Mouse (Mus musculus) forebrain, embryonic 15.5 days (tissue): ENCODE results near the gene Apoc3. TPM values are rescaled to one million over a fixed set of nuclear protein-coding genes. Genes with fewer than 3 reads are reported as not detected.

Source experiments
- ATAC-seq: fragments of 200-750 bp; cut with Nextera tagmentation; replicated peaks from 2 replicates; pipeline ENCODE4 v1.8.0; 2017; ENCODE audit warnings: mild to moderate bottlenecking, moderate TSS enrichment, moderate library complexity
- H3K27ac ChIP-seq: fragments of 300-500 bp; sonication (generic); replicated peaks from 2 replicates; pipeline ENCODE4 v1.5.1; 2015; ENCODE audit warnings: mild to moderate bottlenecking, inconsistent platforms
- H3K27me3 ChIP-seq: fragments of 300-500 bp; sonication (generic); 2 replicates; pipeline ENCODE4 v1.6.1; 2015; ENCODE audit warnings: inconsistent platforms
- H3K36me3 ChIP-seq: fragments of 300-500 bp; sonication (generic); 2 replicates; pipeline ENCODE4 v1.6.1; 2015; ENCODE audit warnings: mild to moderate bottlenecking, inconsistent platforms
- H3K4me1 ChIP-seq: fragments of 300-500 bp; sonication (generic); 2 replicates; pipeline ENCODE4 v1.6.1; 2015; ENCODE audit warnings: inconsistent platforms
- H3K4me2 ChIP-seq: fragments of 300-500 bp; sonication (generic); replicated peaks from 2 replicates; pipeline ENCODE4 v1.6.1; 2015; ENCODE audit warnings: mild to moderate bottlenecking, inconsistent platforms
- H3K4me3 ChIP-seq: fragments of 300-500 bp; sonication (generic); 2 replicates; pipeline ENCODE4 v1.5.1; 2015; ENCODE audit warnings: mild to moderate bottlenecking, inconsistent platforms
- H3K9ac ChIP-seq: fragments of 300-500 bp; sonication (generic); replicated peaks from 2 replicates; pipeline ENCODE4 v1.6.1; 2015; ENCODE audit warnings: mild to moderate bottlenecking, inconsistent platforms
- H3K9me3 ChIP-seq: fragments of 300-500 bp; sonication (generic); 2 replicates; pipeline ENCODE4 v1.6.1; 2016; ENCODE audit warnings: inconsistent platforms
- WGBS: fragments of 180-500 bp; shearing (Covaris S2); methylation state at CpG from one replicate; pipeline ENCODE4 v1.1.7; 2015; ENCODE audit warnings: mixed read lengths; 5-methylcytosine and 5-hydroxymethylcytosine counted together
- polyA plus RNA-seq: library from polyadenylated mRNA; unstranded; fragments of >200 nt; fragmentation: Nextera tagmentation; extraction: Ambion mirVana; gene quantifications from 2 replicates; pipeline ENCODE4 v1.2.1, GENCODE M21; 2015

Gene Apoc3
- polyA plus RNA-seq, 1 experiment from 2014 or later, result not detected

DNA sequence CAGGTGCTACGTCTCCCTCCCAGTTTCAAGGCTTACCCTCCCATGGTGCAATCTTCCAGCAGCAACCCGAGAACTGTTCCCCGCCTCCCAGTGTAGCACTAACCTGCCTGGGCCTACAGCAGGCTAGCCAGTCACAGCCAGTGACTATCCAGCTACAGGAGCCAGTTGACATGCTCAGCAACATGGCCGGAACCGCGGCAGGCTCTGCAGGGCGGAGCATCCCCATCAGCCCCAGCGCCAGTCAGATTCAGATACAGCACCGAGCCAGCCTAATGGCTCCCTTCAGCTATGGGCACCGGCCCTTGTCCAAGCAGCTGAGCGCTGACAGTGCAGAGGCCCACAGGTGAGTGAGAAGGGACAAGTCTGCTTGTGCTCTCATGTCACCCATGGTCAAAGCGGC is 25.0 kb downstream of the Apoc3 start:
- Histone ChIP-seq H3K4me1 (no peaks in the 10 kb centered on the region), H3K9ac (no peak overlapping the region), H3K4me3 (no peak overlapping the region), H3K27ac (no peak overlapping the region), H3K9me3 (no peaks in the 10 kb centered on the region), H3K36me3 (peaks cover 17% of the 10 kb centered on the region; the same call in 1 of the 2 replicates), H3K27me3 (no peaks in the 10 kb centered on the region), H3K4me2 (no peak overlapping the region)
- ATAC-seq, result no peak
- WGBS, result 91% methylated on average over 12 of the region's 12 CpGs

DNA sequence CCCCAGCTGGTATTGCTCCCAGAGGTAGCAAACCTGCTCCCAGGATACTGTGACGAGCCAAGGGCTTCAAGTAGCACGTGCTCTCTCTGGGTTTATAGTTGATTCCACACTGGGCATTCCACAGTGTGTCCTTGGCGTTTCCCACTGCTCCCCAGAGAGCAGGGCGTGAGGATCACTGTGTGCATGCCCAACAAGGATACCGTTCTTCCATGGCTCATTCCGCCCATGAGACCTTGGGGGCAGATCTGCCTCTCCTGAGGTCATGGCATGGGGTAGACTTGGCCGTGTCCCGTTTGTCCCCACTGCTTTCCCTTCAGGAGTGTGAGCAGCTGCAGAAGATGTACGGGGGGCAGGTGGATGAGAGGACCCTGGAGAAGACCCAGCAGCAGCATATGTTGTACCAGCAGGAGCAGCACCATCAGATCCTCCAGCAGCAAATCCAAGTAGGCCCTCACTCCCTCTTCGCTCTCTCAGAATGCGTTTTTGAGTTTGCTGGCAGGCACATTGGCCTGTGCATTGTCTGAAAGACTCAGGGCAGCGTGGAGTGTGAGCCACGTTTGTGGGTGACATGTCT is 26.9 kb downstream of the Apoc3 start:
- H3K9ac ChIP-seq, result no peak overlapping the region
- H3K27me3 ChIP-seq, result no peaks in the 10 kb centered on the region
- 91% methylated on average over 13 of the region's 13 CpGs for WGBS
- H3K36me3 ChIP-seq, result peaks cover 19% of the 10 kb centered on the region; the same call in 1 of the 2 replicates
- no peak overlapping the region for H3K4me2 ChIP-seq
- H3K4me1 ChIP-seq, result no peaks in the 10 kb centered on the region
- H3K9me3 ChIP-seq, result no peaks in the 10 kb centered on the region
- no peak for ATAC-seq
- no peak overlapping the region for H3K4me3 ChIP-seq
- no peak overlapping the region for H3K27ac ChIP-seq

DNA sequence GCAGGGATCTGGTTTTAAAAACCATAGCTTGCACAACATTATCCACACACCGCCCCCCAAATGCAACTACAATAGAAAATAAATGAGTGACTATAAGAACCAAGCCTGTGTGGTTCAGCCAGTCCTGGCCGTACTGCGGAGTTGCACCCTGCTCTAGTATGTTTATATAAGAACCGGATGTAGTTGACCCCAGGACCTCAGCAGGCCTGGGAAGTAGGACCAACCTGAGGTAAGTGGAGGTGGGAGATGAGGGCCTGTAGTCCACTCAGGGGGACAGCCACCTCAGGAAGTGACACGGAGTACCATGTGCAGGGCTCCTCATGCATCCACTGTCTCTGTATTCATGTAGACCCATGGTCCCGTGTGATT is 28.0 kb downstream of the Apoc3 start:
- H3K27me3 ChIP-seq, result no peaks in the 10 kb centered on the region
- no peak overlapping the region for H3K27ac ChIP-seq
- no peaks in the 10 kb centered on the region for H3K9me3 ChIP-seq
- H3K4me1 ChIP-seq, result no peaks in the 10 kb centered on the region
- no peak for ATAC-seq
- WGBS, result 97% methylated on average over 6 of the region's 6 CpGs
- no peak overlapping the region for H3K9ac ChIP-seq
- H3K36me3 ChIP-seq, result peaks cover 17% of the 10 kb centered on the region; the same call in 1 of the 2 replicates
- H3K4me2 ChIP-seq, result no peak overlapping the region
- no peak overlapping the region for H3K4me3 ChIP-seq

DNA sequence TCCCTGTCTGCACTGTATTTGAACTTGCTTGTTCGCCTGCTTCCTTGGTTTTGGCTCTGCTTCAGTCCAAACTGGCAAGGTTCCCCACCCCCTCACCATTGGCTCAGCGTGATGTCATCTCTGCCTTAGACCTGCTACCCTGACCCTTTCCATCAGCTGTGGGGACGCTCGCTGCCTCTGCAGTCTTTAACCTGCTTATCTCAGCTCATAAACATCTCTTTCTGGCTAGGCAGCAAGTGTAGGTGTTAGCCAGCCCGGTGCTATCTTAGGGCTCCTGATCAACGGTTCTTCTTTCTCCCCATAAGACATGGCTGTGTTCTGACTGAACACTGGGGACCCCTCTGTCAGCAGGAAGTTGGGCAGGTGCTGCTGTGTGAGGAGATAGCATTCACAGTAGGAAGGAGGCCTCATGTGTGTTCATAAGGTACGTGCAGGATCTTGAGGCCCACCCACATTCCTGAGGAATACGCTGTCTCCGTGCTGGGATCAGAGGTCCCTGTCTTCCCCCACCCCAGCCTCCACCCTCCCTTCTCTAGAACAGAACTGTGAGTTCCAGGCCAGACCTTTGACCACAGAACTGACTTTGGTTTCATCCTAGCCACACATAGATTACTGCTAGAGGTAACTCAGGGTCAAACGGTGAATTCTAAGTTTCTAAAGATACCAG is 28.5 kb downstream of the Apoc3 start:
- no peaks in the 10 kb centered on the region for H3K4me1 ChIP-seq
- no peaks in the 10 kb centered on the region for H3K9me3 ChIP-seq
- no peak overlapping the region for H3K9ac ChIP-seq
- no peak for ATAC-seq
- WGBS, result 90% methylated on average over 10 of the region's 10 CpGs
- no peak overlapping the region for H3K4me2 ChIP-seq
- H3K27ac ChIP-seq, result no peak overlapping the region
- peaks cover 16% of the 10 kb centered on the region for H3K36me3 ChIP-seq
- no peaks in the 10 kb centered on the region for H3K27me3 ChIP-seq
- no peak overlapping the region for H3K4me3 ChIP-seq

DNA sequence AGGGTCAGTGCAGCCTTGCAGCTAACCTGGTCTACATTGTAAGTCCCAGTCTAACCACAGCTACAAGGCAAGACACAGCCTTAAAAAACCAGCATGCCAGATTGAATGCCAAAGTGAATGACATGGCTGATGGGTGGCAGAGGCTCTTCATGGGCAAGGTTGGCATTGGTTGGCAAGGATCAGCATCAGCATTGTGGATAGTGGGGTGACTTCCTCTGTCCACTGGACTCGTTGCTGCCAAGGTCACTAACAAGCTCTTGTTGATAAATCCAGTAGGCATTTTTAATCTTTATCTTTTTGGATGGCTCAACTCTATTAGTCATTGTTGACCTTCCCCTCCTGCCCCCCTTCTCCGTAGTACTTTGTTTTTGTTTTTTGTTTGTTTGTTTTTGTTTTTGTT is 35.8 kb downstream of the Apoc3 start:
- no peaks in the 10 kb centered on the region for H3K27me3 ChIP-seq
- H3K4me1 ChIP-seq, result no peaks in the 10 kb centered on the region
- H3K9me3 ChIP-seq, result no peaks in the 10 kb centered on the region
- H3K36me3 ChIP-seq, result peaks cover 25% of the 10 kb centered on the region
- H3K4me2 ChIP-seq, result no peak overlapping the region
- H3K9ac ChIP-seq, result no peak overlapping the region
- H3K27ac ChIP-seq, result no peak overlapping the region
- 96% methylated on average over 2 of the region's 2 CpGs for WGBS
- ATAC-seq, result no peak
- H3K4me3 ChIP-seq, result no peak overlapping the region

DNA sequence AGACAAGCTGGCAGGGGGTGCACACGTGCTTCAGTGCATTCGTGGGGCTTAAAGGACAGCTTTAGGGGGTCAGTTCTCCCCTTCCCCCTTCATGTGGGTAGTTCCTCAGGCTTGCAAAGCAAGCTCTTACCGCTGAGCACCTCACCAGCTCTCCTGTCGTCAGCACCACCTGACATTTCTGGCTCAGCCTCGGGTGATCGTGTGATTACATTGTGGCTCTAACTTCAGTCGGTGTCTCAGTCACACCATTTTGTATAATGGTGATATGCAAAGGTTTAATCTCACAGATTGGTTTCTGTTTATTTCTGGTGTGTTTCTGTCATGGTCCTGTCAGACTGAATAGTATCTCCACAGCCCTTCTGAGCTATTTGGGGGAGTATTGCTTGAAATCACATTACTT is 36.5 kb downstream of the Apoc3 start:
- WGBS, result 81% methylated on average over 7 of the region's 7 CpGs
- ATAC-seq, result no peak
- peaks cover 25% of the 10 kb centered on the region for H3K36me3 ChIP-seq
- H3K9me3 ChIP-seq, result no peaks in the 10 kb centered on the region
- H3K9ac ChIP-seq, result no peak overlapping the region
- H3K4me1 ChIP-seq, result no peaks in the 10 kb centered on the region
- no peak overlapping the region for H3K27ac ChIP-seq
- no peaks in the 10 kb centered on the region for H3K27me3 ChIP-seq
- no peak overlapping the region for H3K4me2 ChIP-seq
- H3K4me3 ChIP-seq, result no peak overlapping the region

DNA sequence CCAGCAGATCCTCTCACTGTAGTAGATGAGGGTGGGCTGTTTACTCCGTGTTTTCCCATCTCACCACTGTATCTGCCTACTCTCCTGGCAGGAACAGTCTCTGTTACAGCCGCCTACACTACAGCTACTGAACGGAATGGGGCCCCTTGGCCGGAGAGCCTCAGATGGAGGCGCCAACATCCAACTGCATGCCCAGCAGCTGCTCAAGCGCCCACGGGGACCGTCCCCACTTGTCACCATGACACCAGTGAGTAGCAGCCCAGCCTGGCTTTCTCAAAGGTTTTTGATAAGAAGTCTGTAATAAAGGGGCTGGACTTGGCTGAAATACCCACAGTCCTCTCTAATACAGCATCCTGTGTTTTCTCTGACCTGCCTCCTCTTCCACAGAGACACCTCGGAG is 37.0 kb downstream of the Apoc3 start:
- Histone ChIP-seq H3K9ac (no peak overlapping the region), H3K36me3 (peaks cover 25% of the 10 kb centered on the region)
- 82% methylated on average over 9 of the region's 9 CpGs for WGBS

DNA sequence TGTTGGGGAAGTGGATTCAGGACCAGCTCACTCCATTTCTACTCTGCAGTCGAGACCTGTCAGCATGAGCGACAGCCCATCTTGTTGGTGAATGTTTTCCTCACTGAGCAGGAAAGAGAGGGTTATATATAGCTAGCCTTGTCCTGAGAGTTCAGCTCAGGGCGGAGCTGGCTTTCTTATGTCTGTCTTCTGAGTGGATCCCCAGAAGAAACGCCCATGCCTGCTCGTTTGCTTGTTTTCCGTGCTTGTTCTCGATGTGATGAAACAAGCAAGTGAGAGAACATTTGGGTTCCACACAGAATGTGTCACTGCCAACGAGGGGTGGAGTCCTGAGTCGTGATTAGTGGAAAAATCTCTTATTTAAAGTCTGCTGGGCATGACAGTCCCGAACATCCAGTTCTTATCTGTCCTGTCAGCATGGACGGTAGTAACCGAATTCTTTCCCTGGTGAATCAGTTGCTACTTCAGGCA is 38.7 kb downstream of the Apoc3 start:
- H3K9me3 ChIP-seq, result no peaks in the 10 kb centered on the region
- no peak overlapping the region for H3K4me2 ChIP-seq
- peaks cover 19% of the 10 kb centered on the region for H3K36me3 ChIP-seq
- ATAC-seq, result no peak
- no peak overlapping the region for H3K4me3 ChIP-seq
- no peaks in the 10 kb centered on the region for H3K27me3 ChIP-seq
- no peaks in the 10 kb centered on the region for H3K4me1 ChIP-seq
- 83% methylated on average over 12 of the region's 12 CpGs for WGBS
- no peak overlapping the region for H3K9ac ChIP-seq
- H3K27ac ChIP-seq, result no peak overlapping the region

More for the DNA sequence above, 37.0 kb downstream of the Apoc3 start:
- Histone ChIP-seq H3K27ac (no peak overlapping the region), H3K27me3 (no peaks in the 10 kb centered on the region), H3K9me3 (no peaks in the 10 kb centered on the region), H3K4me2 (no peak overlapping the region), H3K4me3 (no peak overlapping the region), H3K4me1 (no peaks in the 10 kb centered on the region)
- no peak for ATAC-seq

DNA sequence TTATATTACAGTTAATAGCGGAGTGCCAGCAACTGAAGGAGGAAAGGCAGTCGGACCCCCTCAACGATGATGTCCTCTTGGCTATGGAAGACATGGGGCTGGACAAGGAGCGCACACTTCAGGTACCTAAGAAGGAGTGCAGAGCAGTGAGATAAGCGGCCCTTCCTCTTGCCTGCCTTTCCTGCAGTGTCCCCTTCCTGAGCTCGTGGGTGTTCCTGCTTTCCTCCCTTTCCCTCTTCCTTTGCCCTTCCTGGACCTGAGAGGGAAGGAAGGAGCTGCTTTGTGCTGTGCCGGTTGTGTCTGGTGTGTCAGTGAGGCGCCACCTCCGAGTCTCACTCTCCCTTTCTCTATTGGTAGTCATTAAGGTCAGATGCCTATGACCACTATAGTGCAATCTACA is 40.6 kb downstream of the Apoc3 start:
- Histone ChIP-seq H3K4me1 (no peaks in the 10 kb centered on the region), H3K9ac (no peak overlapping the region), H3K36me3 (peaks cover 14% of the 10 kb centered on the region), H3K4me3 (no peak overlapping the region), H3K27me3 (no peaks in the 10 kb centered on the region), H3K9me3 (no peaks in the 10 kb centered on the region), H3K4me2 (no peak overlapping the region), H3K27ac (no peak overlapping the region)
- WGBS, result 89% methylated on average over 9 of the region's 9 CpGs
- ATAC-seq, result no peak

DNA sequence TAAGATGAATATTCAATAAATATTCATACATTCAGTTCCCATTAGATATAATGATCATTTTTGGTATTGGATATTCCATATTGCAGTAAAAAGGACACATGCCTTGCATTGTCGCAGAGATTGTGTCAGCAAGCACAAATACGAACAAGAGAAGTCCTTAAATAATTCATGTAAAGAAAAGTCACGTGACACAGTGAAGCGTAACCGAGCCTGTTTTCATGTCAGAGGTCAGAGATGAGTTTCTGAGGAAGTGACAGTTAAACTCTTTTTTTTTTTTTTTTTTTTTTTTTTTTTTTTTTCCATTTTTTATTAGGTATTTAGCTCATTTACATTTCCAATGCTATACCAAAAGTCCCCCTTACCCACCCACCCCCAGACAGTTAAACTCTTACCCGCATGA is 42.8 kb downstream of the Apoc3 start:
- no peak overlapping the region for H3K4me2 ChIP-seq
- H3K27me3 ChIP-seq, result no peaks in the 10 kb centered on the region
- no peak overlapping the region for H3K27ac ChIP-seq
- peaks cover 9% of the 10 kb centered on the region for H3K4me1 ChIP-seq
- peaks cover 4% of the 10 kb centered on the region; the same call in 1 of the 2 replicates for H3K36me3 ChIP-seq
- no peak overlapping the region for H3K4me3 ChIP-seq
- H3K9ac ChIP-seq, result no peak overlapping the region
- 90% methylated on average over 6 of the region's 6 CpGs for WGBS
- no peaks in the 10 kb centered on the region for H3K9me3 ChIP-seq
- no peak for ATAC-seq

DNA sequence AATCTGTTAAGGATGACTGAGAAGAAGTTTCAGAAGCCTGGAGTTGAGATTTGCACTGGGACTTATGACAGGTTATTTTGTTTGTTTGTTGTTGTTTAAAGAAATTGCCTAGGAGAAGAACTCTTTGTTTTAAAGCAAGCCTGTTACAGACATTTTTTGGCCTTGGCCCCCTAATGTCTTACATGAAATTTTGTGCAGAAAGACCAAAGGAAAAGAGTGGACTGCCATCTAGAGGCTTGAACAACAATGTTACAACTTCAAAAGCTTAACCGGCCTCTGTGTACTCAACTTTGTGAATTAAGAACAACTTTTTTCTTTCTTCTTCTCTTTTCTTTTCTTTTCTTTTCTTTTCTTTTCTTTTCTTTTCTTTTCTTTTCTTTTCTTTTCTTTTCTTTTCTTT is 43.8 kb downstream of the Apoc3 start:
- WGBS, result 31% methylated on average over 1 of the region's 1 CpGs
- H3K4me1 ChIP-seq, result peaks cover 9% of the 10 kb centered on the region
- no peaks in the 10 kb centered on the region for H3K27me3 ChIP-seq
- no peak overlapping the region for H3K4me3 ChIP-seq
- H3K9me3 ChIP-seq, result no peaks in the 10 kb centered on the region
- no peak overlapping the region for H3K27ac ChIP-seq
- H3K36me3 ChIP-seq, result peaks cover 4% of the 10 kb centered on the region; the same call in 1 of the 2 replicates
- H3K9ac ChIP-seq, result no peak overlapping the region
- ATAC-seq, result no peak
- no peak overlapping the region for H3K4me2 ChIP-seq

DNA sequence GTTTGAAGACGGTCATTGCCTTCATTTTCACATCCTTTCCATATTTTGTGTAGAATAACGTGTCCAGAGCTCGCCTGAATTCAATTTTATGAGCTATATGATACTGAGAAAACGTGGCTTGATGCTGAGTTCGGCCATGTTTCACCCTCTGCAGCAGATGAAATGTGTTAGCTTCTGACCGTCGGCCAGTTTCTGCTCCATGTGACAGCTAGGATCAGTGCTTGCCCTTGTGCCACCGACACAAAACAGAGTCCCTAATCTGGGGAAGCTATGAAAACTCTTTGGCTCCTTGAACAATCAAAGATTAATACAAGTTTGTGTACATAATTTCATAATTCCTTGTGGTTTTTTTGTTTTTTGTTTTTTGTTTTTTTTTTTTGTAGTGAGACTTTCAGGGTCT is 44.2 kb downstream of the Apoc3 start:
- no peak for ATAC-seq
- 80% methylated on average over 8 of the region's 8 CpGs for WGBS
- no peak overlapping the region for H3K27ac ChIP-seq

DNA sequence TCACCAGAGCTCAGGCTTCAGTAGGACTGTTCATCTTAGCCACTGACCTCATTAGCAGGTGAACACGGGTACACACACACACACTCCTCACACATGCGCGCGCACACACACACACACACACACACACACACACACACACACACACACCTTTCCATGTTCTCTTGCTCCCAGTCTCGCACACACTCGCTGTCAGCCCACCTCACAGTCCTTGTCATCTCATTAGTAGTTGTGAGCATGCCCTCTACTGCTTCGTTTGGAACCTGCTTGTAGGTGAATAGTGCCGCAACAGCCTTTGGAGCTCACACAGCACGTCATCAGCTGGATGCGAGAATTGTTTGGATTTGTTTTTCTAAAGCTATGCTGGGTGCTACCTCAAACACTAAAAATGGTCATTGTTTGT is 46.1 kb downstream of the Apoc3 start:
- H3K9ac ChIP-seq, result no peak overlapping the region
- WGBS, result 74% methylated on average over 10 of the region's 10 CpGs

More for the DNA sequence above, 44.2 kb downstream of the Apoc3 start:
- no peak overlapping the region for H3K9ac ChIP-seq
- peaks cover 4% of the 10 kb centered on the region; the same call in 1 of the 2 replicates for H3K36me3 ChIP-seq
- no peaks in the 10 kb centered on the region for H3K27me3 ChIP-seq
- no peak overlapping the region for H3K4me2 ChIP-seq
- H3K4me3 ChIP-seq, result no peak overlapping the region
- H3K9me3 ChIP-seq, result no peaks in the 10 kb centered on the region
- H3K4me1 ChIP-seq, result peaks cover 9% of the 10 kb centered on the region

More for the DNA sequence above, 46.1 kb downstream of the Apoc3 start:
- no peaks in the 10 kb centered on the region for H3K9me3 ChIP-seq
- no peaks in the 10 kb centered on the region for H3K36me3 ChIP-seq
- no peak overlapping the region for H3K4me2 ChIP-seq
- no peaks in the 10 kb centered on the region for H3K27me3 ChIP-seq
- H3K4me1 ChIP-seq, result peaks cover 9% of the 10 kb centered on the region
- no peak overlapping the region for H3K4me3 ChIP-seq
- H3K27ac ChIP-seq, result peak overlapping the region; percentile 40; the same call in 1 of the 2 replicates
- 0 out of 2 replicates have a peak, but pooled peaks have one; percentile 35 for ATAC-seq
